Mouse (Mus musculus) liver, embryonic 14.5 days (tissue): ENCODE results near the gene Rab21. TPM values are rescaled to one million over a fixed set of nuclear protein-coding genes. Genes with fewer than 3 reads are reported as not detected.

ENCODE experiments used
- ATAC-seq: fragments of 200-750 bp; cut with Nextera tagmentation; 2 replicates; pipeline ENCODE4 v1.8.0; 2017; ENCODE audit warnings: moderate number of reproducible peaks, mild to moderate bottlenecking, moderate library complexity; ENCODE audit not compliant: insufficient read depth
- DNase-seq, 3 experiments: peaks; one replicate each; pipeline ENCODE4 v3.0.0-alpha.2; 2012 to 2013; ENCODE audit warnings: low read depth in 3 of 3, low spot score in 3 of 3
- H3K27ac ChIP-seq: fragments of 300-500 bp; sonication (generic); 2 replicates; pipeline ENCODE4 v1.5.1; 2014; ENCODE audit warnings: moderate library complexity, mild to moderate bottlenecking, control low read depth, inconsistent platforms
- H3K27me3 ChIP-seq: fragments of 300-500 bp; sonication (generic); 2 replicates; pipeline ENCODE4 v1.6.1; 2014; ENCODE audit warnings: mild to moderate bottlenecking, low read length, moderate library complexity; ENCODE audit not compliant: control insufficient read depth, insufficient read depth
- H3K36me3 ChIP-seq: fragments of 300-500 bp; sonication (generic); replicated peaks from 2 replicates; pipeline ENCODE4 v1.6.1; 2014; ENCODE audit warnings: low read depth; ENCODE audit not compliant: control insufficient read depth, insufficient read depth
- H3K4me1 ChIP-seq, 2 experiments: fragments of 200-500 bp in 1 of 2; fragments of 300-500 bp in 1 of 2; sonication (generic) in 1 of 2; replicated peaks; 2 replicates each; pipeline ENCODE4 v1.6.1; 2012 to 2014; ENCODE audit warnings: antibody characterized with exemption in 1 of 2, inconsistent platforms in 1 of 2, low read length in 1 of 2; ENCODE audit not compliant: control insufficient read depth in 2 of 2, insufficient read depth in 2 of 2
- H3K4me2 ChIP-seq: fragments of 300-500 bp; sonication (generic); 2 replicates; pipeline ENCODE4 v1.6.1; 2014; ENCODE audit warnings: low read depth, mild to moderate bottlenecking, control low read depth, moderate library complexity
- H3K4me3 ChIP-seq, 2 experiments: fragments of 200-500 bp in 1 of 2; fragments of 300-500 bp in 1 of 2; sonication (generic) in 1 of 2; 2 replicates each; pipeline ENCODE4 v1.5.1; 2012 to 2014; ENCODE audit warnings: low read depth in 2 of 2, low read length in 2 of 2, mild to moderate bottlenecking in 2 of 2, control low read depth in 1 of 2, inconsistent platforms in 1 of 2, moderate library complexity in 1 of 2; ENCODE audit not compliant: insufficient read depth in 1 of 2
- H3K9ac ChIP-seq: fragments of 300-500 bp; sonication (generic); replicated peaks from 2 replicates; pipeline ENCODE4 v1.6.1; 2014; ENCODE audit warnings: mild to moderate bottlenecking, control low read depth, moderate library complexity
- H3K9me3 ChIP-seq: fragments of 300-500 bp; sonication (generic); 2 replicates; pipeline ENCODE4 v1.6.1; 2016; ENCODE audit warnings: low read length, mixed read lengths; ENCODE audit not compliant: control insufficient read depth
- CTCF ChIP-seq: IDR thresholded peaks from 2 replicates; pipeline ENCODE4 v1.5.1; 2016; ENCODE audit warnings: antibody characterized with exemption, low read depth, control low read depth
- EP300 ChIP-seq: IDR thresholded peaks from 2 replicates; pipeline ENCODE4 v1.6.1; 2016; ENCODE audit warnings: antibody characterized with exemption, low read depth
- WGBS: fragments of 180-500 bp; shearing (Covaris S2); extraction: QIAGEN DNeasy Blood & Tissue Kit; methylation state at CpG from one replicate; pipeline ENCODE4 v1.1.7; 2014; ENCODE audit not compliant: insufficient replicate concordance; 5-methylcytosine and 5-hydroxymethylcytosine counted together
- polyA plus RNA-seq, 2 experiments: library from polyadenylated mRNA; depleted of rRNA in 1 of 2; stranded (reverse) in 1 of 2; unstranded in 1 of 2; fragments of >200 nt; fragmentation: Nextera tagmentation in 1 of 2; extraction: Ambion mirVana in 1 of 2; gene quantifications; 2 replicates each; pipeline versions ENCODE4 v1.2.1 to v1.2.3; 2012 to 2014

The Rab21 gene
- polyA plus RNA-seq (2012; rRNA removed): 4.9 and 6.7 TPM in 2 replicates
- polyA plus RNA-seq (2014; fragmentation: Nextera tagmentation; extraction: Ambion mirVana): 2.9 and 3.7 TPM in 2 replicates

DNA sequence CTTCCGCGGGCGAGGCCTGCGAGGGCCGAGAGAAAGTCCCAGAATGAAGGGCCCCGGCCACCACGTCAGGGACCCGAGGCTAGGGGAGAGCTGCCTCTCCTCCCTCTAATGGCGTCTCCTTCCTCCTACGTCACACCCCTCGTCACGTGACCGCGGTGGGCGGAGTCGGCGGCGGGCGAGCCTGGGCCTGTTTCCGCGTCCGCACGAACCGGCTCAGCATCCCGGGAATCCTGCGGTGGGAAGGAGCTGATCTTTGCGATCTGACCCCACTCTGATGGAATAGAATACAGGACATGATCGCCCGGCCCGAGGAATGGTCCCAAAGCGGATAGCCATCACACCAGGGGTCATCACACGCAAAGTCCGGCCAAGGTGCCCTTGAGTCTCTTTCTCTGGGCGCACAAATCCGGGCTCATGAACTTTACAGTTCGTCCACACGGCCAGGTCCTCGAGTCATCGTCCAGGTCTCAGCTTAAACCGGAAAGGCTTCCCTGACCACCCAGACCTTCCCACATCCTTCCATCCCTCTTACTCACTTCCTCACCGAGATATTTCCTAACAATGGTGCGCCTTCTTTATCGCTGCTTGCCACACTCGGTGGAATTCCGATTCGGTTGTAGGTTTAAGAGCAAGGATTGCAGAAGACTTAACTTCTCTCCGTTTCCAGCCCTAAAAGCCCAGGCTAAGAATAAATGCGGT lies at the start of gene Rab21:
TSS of gene Rab21 (minus strand) at position 122 of the 699 bp plus-strand sequence.
- under 1% methylated on average over 46 of the region's 48 CpGs for WGBS
- Histone ChIP-seq H3K4me1 (peaks cover 13 to 23% of the 10 kb centered on the region in 2 experiments), H3K4me2 (peak within 1 kb of the TSS; percentile 86), H3K27ac (peak within 1 kb of the TSS; percentile 56), H3K9ac (peak within 1 kb of the TSS; percentile 88), H3K27me3 (no peaks in the 10 kb centered on the region), H3K4me3 (peak within 1 kb of the TSS; percentile 77 to 87), H3K36me3 (no peaks in the 10 kb centered on the region), H3K9me3 (no peaks in the 10 kb centered on the region)
- DNase-seq (peak; percentile 76 to 81 (median 77)), ATAC-seq (peak; percentile 91)
- TF ChIP-seq CTCF: no peak
- TF ChIP-seq EP300: no peak

DNA sequence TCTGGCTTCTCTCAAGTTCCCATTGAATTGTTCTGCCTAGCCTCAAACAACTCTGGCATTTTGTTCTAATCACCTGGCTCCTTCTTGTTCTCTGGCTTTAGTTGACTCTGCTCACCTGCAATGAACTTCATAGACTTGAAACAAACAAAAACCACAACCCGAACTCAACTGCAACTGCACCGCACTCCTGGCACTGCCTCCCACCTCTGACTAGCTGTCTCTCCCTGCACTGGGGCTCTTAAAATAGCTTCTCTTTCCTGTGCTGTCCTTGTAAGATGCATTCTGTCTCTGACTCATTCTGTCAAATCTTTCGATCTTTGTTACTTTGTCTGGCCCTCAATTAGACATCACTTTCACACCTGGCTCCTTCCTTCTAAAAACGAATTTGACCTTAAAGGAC lies 47.8 kb upstream of the Rab21 start:
- peak overlapping the region; percentile 87 for H3K9ac ChIP-seq
- TF ChIP-seq CTCF (no peak), EP300 (no peak)
- 54% methylated on average over 4 of the region's 4 CpGs for WGBS
- H3K9me3 ChIP-seq: no peaks in the 10 kb centered on the region
- DNase-seq: no peak
- H3K4me3 ChIP-seq: peak overlapping the region; percentile 60 to 69
- H3K27me3 ChIP-seq: no peaks in the 10 kb centered on the region
- ATAC-seq: no peak
- no peaks in the 10 kb centered on the region for H3K36me3 ChIP-seq
- H3K4me1 ChIP-seq: peaks cover 10 to 12% of the 10 kb centered on the region in 2 experiments
- H3K27ac ChIP-seq: peak overlapping the region; percentile 98
- H3K4me2 ChIP-seq: peak overlapping the region; percentile 98

DNA sequence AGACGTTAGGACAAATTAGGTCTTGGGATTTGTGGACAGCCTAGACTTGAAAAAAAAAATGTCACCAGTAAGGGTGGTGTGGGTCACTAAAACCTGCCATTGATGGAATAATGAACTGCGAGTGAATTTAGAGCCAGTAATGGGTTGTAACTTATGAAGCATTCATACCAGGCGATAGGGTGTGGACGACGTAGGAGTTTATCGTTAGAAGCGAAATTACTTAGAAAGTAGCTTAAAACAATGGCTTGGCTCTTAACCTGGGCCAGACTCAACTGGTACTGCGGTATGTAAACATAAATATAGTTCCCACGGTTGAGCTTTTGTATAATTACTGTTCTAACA lies 47.2 kb upstream of the Rab21 start:
- H3K9me3 ChIP-seq: no peaks in the 10 kb centered on the region
- no peak for DNase-seq
- H3K4me3 ChIP-seq: peak overlapping the region; percentile 60 to 69
- TF ChIP-seq EP300 (no peak), CTCF (no peak)
- H3K27ac ChIP-seq: peak overlapping the region; percentile 98
- WGBS: 5% methylated on average over 9 of the region's 9 CpGs
- no peaks in the 10 kb centered on the region for H3K27me3 ChIP-seq
- peak; percentile 51 for ATAC-seq
- peak overlapping the region; percentile 87 for H3K9ac ChIP-seq
- peaks cover 10 to 12% of the 10 kb centered on the region in 2 experiments for H3K4me1 ChIP-seq
- peak overlapping the region; percentile 98 for H3K4me2 ChIP-seq
- H3K36me3 ChIP-seq: no peaks in the 10 kb centered on the region

DNA sequence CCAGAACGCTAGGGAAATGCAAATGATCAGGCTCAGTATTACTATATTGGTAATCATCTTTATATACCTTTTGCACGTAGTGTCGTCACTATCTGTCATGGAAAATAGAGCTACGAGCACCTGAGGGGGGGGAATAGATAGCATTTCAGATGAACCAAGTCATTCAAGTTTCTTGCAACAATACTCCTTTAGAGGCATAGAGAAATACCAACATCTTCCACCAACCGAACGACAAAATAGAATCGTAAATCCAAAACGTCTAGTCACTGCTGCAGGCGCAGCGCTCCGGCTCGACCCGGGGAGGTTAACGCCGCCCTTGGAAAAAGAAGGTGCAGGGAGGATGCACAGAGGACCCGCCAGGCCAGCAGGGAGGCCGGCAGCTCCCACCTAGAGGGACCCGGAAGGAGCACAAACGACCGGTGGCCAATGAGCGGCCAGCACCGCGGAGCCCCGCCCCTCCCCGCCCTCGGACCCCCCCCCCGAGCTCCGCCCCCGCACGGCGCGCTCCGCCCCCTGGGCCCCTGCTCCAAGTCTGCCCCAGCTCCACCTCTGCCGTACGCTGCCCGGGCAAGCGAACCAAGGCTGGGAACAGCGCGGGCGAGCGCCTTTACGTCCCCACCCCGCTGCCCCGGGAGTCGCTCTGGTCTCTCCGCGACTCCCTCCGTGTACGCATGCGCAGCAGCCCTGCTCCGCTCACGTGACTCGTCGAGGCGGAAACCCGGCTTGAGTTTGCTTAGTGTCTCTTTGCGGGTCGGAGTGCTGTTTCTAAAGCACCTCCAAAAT lies 46.6 kb upstream of the Rab21 start, which contains the start of gene Tmem19:
TSS of gene Tmem19 (minus strand) at position 662 of the 783 bp plus-strand sequence.
- Histone ChIP-seq H3K4me3 (peak within 1 kb of the TSS; percentile 69 to 72), H3K36me3 (no peaks in the 10 kb centered on the region), H3K9ac (peak within 1 kb of the TSS; percentile 87), H3K4me2 (peak within 1 kb of the TSS; percentile 98), H3K4me1 (peaks cover 10 to 12% of the 10 kb centered on the region in 2 experiments), H3K27me3 (no peaks in the 10 kb centered on the region), H3K27ac (peak within 1 kb of the TSS; percentile 98), H3K9me3 (no peaks in the 10 kb centered on the region)
- TF ChIP-seq EP300 (no peak), CTCF (0 out of 2 replicates have a peak, but pooled peaks have one; percentile 23)
- ATAC-seq: peak; percentile 99
- under 1% methylated on average over 56 of the region's 58 CpGs for WGBS
- peak; percentile 92 to 96 (median 93) for DNase-seq

DNA sequence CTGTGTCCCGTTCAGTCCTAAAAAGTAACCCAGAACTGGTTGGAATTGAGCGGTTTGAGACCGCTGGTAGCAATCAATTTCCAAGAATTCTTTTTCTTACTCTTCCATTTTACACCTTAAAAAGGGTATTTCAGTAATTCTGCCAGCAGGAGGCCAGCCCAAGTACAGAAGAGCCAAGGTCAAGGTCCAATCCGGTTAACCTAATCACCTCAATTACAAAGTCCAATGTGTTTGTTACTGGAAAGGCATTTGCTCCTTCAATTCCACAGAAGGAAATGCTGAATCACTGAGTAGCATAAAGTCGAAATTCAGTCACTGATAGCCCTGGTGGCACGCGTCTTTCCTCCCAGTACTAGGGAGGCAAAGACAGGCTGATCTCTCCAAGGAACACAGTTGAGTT lies 43.7 kb upstream of the Rab21 start:
- no peak overlapping the region for H3K4me3 ChIP-seq
- ATAC-seq (no peak), DNase-seq (no peak)
- H3K27ac ChIP-seq: no peak overlapping the region
- no peaks in the 10 kb centered on the region for H3K9me3 ChIP-seq
- TF ChIP-seq EP300: no peak
- no peaks in the 10 kb centered on the region for H3K27me3 ChIP-seq
- no peak overlapping the region for H3K9ac ChIP-seq
- H3K4me1 ChIP-seq: peaks cover 10 to 12% of the 10 kb centered on the region in 2 experiments
- H3K4me2 ChIP-seq: no peak overlapping the region
- H3K36me3 ChIP-seq: no peaks in the 10 kb centered on the region
- 73% methylated on average over 7 of the region's 7 CpGs for WGBS
